Mouse (Mus musculus) spleen, postnatal 10 days (tissue): ENCODE data around the gene Mettl1.

Source experiments
- DNase-seq, 2 experiments: peaks; one replicate each; pipeline ENCODE4 v3.0.0; 2021 to 2022; ENCODE audit warnings: low spot score in 2 of 2

Gene Mettl1

DNA sequence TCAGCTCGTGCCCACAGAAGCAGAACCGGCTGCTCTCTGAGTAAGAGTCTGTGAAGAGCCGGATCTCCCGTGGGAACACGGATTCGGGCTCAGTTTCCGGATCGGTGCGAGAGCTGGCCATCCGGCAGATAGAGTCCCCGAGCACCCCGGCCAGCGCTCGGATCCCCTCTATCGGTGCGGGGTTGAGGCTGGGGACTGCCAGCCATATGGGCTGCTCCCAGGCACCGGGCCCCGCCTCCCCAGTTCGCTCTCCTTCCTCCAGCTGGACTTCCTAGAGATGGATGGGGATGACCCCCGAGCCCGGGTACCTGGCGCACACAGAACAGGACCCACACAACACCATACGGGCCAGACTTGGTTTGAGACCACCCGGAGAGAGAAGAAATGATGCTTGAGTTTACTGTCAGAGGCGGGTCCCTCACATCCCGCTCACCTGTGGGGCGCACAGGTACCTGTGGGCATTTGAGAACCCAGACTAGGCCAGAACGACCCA lies at the start of gene Mettl1, which contains the start of gene Eef1akmt3:
Gene Mettl1 (plus strand): TSS at position 141 of the 493 bp plus-strand sequence.
Gene Eef1akmt3 (minus strand): TSS at position 240 of the 493 bp plus-strand sequence.
- DNase-seq: peak in 1 of 2 experiments; percentile 32

GRCm38 (mm10) chr10:126991676-126992075 lies 49.5 kb upstream of the Mettl1 start:
- no peak for DNase-seq

- DNase-seq: no peak
Measured at GRCm38 (mm10) chr10:126993621-126994020, 47.6 kb upstream of the Mettl1 start.

- no peak for DNase-seq
Measured at GRCm38 (mm10) chr10:126997340-126998113, 43.7 kb upstream of the Mettl1 start.

DNA sequence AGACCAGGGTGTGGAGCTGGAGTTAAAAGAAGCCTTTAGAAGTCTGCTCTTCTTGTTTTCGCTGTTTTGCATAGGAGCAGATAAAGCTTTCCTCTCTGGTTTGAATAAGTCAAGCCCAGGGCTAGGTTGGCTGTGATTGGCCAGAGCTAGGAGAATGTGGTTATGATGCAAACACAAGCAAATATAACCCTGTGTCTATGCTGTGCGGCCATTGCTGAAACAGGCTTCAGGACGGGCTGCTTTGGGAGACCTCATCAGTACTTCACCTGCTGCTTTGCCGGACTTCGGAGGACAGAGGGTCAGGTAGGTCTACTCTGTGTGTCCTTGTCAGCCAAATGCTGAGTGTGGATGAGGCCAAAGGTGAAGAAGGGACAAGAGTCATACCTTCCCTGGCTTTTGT lies 40.7 kb upstream of the Mettl1 start, which contains the start of gene Avil:
Gene Avil (plus strand): TSS at position 181 of the 400 bp plus-strand sequence.
- no peak for DNase-seq

DNA sequence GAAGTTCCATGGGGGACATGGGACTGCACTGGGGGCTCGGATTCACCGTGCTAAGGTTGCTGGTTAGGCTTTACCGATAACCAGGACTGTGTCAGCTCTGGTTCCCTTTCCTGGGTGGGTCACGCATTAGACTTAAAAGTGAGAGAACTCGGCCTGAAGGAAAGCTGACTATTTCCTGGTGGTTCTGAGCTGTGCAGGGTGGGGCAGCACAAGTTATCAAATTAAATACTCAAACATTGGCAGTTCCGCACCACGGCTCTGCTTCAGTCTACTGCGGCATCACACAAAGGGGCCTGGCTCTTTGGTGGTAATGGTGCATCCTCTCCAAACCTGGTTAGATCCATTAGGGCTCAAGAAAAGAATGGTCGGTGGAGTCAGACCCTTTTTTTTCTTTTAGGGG lies 39.9 kb upstream of the Mettl1 start:
- DNase-seq: no peak

- DNase-seq: no peak
Measured at GRCm38 (mm10) chr10:127002056-127002455, 39.2 kb upstream of the Mettl1 start.

GRCm38 (mm10) chr10:127002765-127003164 lies 38.4 kb upstream of the Mettl1 start:
- no peak for DNase-seq

DNA sequence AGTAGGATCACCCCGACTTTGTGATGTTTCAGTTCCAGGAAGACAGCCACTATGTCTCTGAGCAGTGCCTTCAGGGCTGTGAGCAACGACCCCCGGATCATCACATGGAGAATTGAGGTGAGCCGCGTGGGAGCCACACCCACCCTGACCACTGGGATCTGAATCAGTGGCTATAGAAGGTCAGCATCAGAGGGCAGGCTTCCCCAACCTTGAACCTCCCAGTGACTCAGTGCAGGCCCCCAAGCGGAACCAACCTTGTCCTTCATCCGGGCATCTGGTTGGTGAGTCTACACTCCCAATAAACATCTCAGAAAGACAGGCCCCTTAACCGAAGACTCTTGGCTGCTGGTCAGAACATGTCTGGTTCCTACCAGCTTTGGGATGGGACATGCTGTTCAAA lies 37.9 kb upstream of the Mettl1 start:
- no peak for DNase-seq

- no peak for DNase-seq
Measured at GRCm38 (mm10) chr10:127003806-127004205, 37.4 kb upstream of the Mettl1 start.

DNA sequence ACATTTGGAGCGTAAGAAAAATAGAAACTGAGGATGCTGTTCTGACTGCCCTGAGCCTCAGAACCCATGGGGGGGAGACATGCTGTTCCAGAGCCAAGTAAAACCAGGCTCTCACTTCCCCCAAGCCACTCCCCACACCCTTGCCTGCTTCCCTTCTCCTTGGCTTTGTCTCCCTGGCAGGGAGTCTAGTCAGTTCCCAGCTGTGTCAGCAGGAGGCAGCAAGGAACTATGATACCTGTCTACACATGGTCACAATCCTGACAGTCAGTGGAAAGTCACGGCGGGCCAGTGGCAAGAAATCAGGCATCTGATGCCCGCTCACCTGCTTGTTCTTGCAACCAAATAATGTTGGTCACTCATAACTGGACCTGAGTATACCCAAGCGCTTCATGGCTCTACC lies 24.7 kb upstream of the Mettl1 start:
- no peak for DNase-seq

GRCm38 (mm10) chr10:127017071-127017470 lies 24.1 kb upstream of the Mettl1 start:
- no peak for DNase-seq

GRCm38 (mm10) chr10:127018422-127018821 lies 22.8 kb upstream of the Mettl1 start:
- no peak for DNase-seq

DNA sequence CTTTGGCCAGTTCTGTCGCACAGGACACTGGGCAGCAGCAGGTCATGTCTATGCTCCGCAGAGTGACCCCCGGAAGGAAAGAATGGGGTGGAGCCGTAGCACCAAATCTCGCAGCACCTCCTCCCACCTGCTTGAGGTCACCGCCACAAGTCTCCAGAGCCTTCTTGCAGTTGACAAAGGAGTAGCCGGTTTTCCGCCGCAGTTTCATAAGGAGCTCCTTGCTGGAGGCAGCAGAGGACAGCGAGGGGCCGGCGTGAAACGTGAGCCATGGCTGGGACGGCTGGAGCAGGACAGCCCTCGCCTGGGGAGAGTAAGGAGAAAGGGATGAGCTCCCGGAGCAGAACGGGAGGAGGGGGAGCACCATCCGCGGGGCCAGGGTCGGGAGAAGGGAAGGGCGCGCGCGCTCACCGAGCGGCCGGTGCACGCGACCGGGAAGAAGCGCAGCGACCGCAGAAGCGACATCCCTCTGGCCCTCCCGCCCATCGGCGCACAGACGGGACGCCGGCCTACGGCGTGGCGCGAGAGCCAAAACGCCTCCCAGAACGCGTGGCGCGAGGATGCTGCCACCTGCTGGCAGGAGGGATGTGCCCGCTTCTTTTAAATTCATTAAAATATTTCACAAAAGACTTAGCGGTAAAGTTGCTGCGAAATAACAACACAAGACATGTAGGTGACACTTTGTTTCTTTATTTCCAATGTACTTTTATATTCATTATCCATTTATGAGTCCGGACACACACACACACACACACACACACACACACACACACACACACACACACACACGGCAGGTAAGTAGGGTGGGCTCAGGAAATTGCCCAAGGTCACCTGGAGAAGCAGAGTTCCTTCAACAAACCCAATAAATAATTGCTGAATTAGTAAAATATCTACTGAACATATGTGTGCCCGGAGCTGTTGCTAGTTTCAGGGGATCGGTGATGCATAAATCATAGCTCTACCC lies 10.6 kb upstream of the Mettl1 start, which contains the start of gene Tsfm:
Gene Tsfm (minus strand): TSS at position 505 of the 961 bp plus-strand sequence.
- peak; percentile 91 to 95 for DNase-seq

GRCm38 (mm10) chr10:127033301-127033741 lies 7.9 kb upstream of the Mettl1 start:
- no peak for DNase-seq

GRCm38 (mm10) chr10:127036273-127036672 lies 4.9 kb upstream of the Mettl1 start:
- DNase-seq: no peak

- DNase-seq: no peak
Measured at GRCm38 (mm10) chr10:127037641-127038040, 3.6 kb upstream of the Mettl1 start.

DNA sequence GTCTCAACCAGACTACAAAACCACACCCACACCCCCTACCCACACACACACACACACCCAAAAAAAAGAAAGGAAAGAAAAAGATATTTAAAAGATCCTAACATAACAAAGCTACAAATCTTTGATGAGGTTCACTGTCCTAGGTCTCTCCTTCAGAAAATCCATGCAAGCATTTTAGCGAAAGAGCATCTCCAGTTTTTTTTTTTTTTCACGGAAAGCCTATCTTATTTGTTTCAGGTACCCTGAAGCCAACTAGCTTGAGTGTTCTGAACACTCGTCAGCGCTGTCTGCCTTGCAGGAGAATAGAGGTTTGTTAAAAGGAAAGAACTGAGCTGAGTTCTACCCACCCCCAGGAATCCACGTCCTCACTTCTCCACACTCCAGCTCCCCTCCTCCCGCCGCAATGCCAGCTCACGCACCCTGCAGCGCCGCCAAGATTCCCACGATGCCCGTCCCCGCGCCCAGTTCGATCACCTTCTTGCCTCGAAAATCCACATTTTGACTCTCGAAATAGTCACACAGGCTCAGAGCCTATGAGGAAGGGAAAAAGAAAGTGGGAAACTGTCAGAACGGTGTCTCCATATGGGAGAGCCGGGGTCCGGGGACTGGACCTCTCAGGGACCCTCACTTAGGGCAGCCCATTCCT lies 522 bp upstream of the Mettl1 start:
- DNase-seq: no peak

GRCm38 (mm10) chr10:127041774-127042338 lies 642 bp downstream of the Mettl1 start:
- peak; percentile 71 to 87 for DNase-seq

GRCm38 (mm10) chr10:127042468-127043115 lies 1.4 kb downstream of the Mettl1 start:
- DNase-seq: no peak

- no peak for DNase-seq
Measured at GRCm38 (mm10) chr10:127043187-127043586, 2.0 kb downstream of the Mettl1 start.
